Mouse (Mus musculus) forelimb bud, embryonic 11.5 days (tissue): Measurements from ENCODE around the gene Dock8.
"Not testable (repeated sequence)": the region's sequence is repeated elsewhere in the genome, so short reads cannot be mapped to it uniquely, and the experiment has no call there.

Source experiments
- DNase-seq: peaks from one replicate; pipeline ENCODE4 v3.0.0-alpha.2; 2012; ENCODE audit warnings: low read depth, low spot score

Gene Dock8

GRCm38 (mm10) chr19:24998561-24998960, 773 bp upstream of the Dock8 start:
- no peak for DNase-seq

- no peak for DNase-seq
Observed at GRCm38 (mm10) chr19:25000153-25000552, 819 bp downstream of the Dock8 start.

- DNase-seq: no peak
Observed at GRCm38 (mm10) chr19:25002032-25002431, 2.7 kb downstream of the Dock8 start.

- no peak for DNase-seq
Observed at GRCm38 (mm10) chr19:25002828-25003227, 3.5 kb downstream of the Dock8 start.

GRCm38 (mm10) chr19:25003810-25004209, 4.5 kb downstream of the Dock8 start:
- DNase-seq: no peak

GRCm38 (mm10) chr19:25006686-25007085, 7.4 kb downstream of the Dock8 start:
- DNase-seq: no peak

- DNase-seq: no peak
Observed at GRCm38 (mm10) chr19:25008509-25008908, 9.2 kb downstream of the Dock8 start.

GRCm38 (mm10) chr19:25022766-25023165, 23.4 kb downstream of the Dock8 start:
- no peak for DNase-seq

- DNase-seq: no peak
Observed at GRCm38 (mm10) chr19:25031765-25032164, 32.4 kb downstream of the Dock8 start.

GRCm38 (mm10) chr19:25033008-25033407, 33.7 kb downstream of the Dock8 start:
- not testable (repeated sequence) for DNase-seq

GRCm38 (mm10) chr19:25035825-25036224, 36.5 kb downstream of the Dock8 start:
- DNase-seq: no peak

GRCm38 (mm10) chr19:25036784-25037183, 37.5 kb downstream of the Dock8 start:
- no peak for DNase-seq

GRCm38 (mm10) chr19:25037249-25037648, 37.9 kb downstream of the Dock8 start:
- no peak for DNase-seq

GRCm38 (mm10) chr19:25038293-25038692, 39.0 kb downstream of the Dock8 start:
- DNase-seq: no peak

GRCm38 (mm10) chr19:25041209-25041608, 41.9 kb downstream of the Dock8 start:
- DNase-seq: no peak

- no peak for DNase-seq
Observed at GRCm38 (mm10) chr19:25042973-25043372, 43.6 kb downstream of the Dock8 start.

GRCm38 (mm10) chr19:25044057-25044456, 44.7 kb downstream of the Dock8 start:
- no peak for DNase-seq

GRCm38 (mm10) chr19:25052355-25052754, 53.0 kb downstream of the Dock8 start:
- no peak for DNase-seq

GRCm38 (mm10) chr19:25053152-25053551, 53.8 kb downstream of the Dock8 start:
- no peak for DNase-seq

- DNase-seq: no peak
Observed at GRCm38 (mm10) chr19:25055025-25055424, 55.7 kb downstream of the Dock8 start.

GRCm38 (mm10) chr19:25055559-25055958, 56.2 kb downstream of the Dock8 start:
- no peak for DNase-seq

- DNase-seq: no peak
Observed at GRCm38 (mm10) chr19:25056224-25056623, 56.9 kb downstream of the Dock8 start.

- DNase-seq: no peak
Observed at GRCm38 (mm10) chr19:25057826-25058225, 58.5 kb downstream of the Dock8 start.

- DNase-seq: no peak
Observed at GRCm38 (mm10) chr19:25059847-25060364, 60.6 kb downstream of the Dock8 start.
